Mouse (Mus musculus): ENCODE measurements around the gene Gm17078.
"Not testable (repeated sequence)": the region's sequence is repeated elsewhere in the genome, so short reads cannot be mapped to it uniquely, and the experiment has no call there.

Gene Gm17078

DNA sequence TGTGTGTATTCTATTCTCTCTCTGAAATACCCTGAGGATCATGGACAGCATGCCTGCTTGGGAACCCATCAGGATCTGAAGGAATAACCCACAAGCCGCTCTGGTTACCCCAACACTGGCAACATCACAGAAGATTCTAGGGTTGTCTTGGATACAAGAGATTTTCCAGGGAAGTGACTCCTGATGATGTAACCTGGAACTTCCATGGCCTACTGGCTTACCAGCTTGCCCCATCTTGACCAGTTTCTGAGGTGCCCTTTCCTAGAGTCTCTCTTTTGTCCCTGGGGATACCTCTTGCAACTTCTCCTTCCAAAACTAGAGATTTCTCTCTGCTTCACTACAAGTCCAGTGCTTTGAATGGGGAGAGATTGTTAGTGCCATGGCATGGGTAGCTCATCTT is at the start of gene Gm17078:
Gm17078 (minus strand) TSS at position 101 of the 400 bp plus-strand sequence.
- no peak for DNase-seq (ENCODE audit: low read depth)

DNA sequence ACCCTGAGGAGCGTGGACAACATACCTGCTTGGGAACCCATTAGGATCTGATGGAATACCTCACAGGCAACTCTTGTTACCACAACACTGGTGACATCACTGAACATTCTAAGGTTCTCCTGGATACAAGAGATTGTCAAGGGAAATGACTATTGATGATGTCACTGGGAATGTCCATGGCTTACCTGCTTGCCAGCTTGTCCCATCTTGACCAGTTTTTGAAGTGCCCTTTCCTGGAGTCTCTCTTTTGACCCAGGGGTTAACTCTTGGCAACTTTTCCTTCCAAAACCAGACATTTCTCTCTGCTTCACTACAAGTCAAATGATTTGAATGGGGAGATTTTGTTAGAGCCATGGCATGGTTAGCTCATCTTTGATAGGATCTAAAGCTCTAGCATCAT is 24.5 kb upstream of the Gm17078 start, which contains the start of gene Gm4181:
Gm4181 (minus strand) TSS at position 101 of the 400 bp plus-strand sequence.
- not testable (repeated sequence) for DNase-seq (ENCODE audit: low read depth)

DNA sequence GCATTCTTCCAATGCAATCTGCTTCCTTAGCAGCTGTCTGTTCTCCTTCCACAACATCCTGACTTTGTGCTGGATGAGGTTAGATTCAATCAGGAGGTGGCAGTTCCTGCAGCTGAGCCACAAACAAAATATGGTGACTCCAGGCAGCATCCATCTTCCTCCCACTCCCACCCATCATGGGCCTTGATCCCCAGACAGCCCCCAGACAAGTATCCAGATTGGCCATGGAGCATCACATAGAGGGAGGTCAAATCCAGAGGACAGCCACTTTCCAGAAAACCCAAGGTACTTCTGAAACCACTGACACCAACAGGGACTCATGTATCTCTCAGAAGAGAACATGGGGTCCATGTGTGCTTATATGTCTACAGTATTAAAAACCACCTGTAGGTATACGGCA is 21.3 kb upstream of the Gm17078 start:
- not testable (repeated sequence) for DNase-seq (ENCODE audit: low read depth)

DNA sequence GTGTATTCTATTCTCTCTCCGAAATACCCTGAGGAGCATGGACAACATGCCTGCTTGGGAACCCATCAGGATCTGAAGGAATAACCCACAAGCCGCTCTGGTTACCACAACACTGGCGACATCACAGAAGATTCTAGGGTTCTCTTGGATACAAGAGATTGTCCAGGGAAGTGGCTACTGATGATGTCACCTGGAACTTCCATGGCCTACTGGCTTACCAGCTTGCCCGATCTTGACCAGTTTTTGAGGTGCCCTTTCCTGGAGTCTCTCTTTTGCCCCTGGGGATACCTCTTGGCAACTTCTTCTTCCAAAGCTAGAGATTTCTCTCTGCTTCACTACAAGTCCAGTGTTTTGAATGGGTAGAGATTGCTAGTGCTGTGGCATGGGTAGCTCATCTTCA is 19.1 kb downstream of the Gm17078 start, which contains the start of gene Gm17174:
Gm17174 (minus strand) TSS at position 101 of the 400 bp plus-strand sequence.
- DNase-seq (ENCODE audit: low read depth) = not testable (repeated sequence)

DNA sequence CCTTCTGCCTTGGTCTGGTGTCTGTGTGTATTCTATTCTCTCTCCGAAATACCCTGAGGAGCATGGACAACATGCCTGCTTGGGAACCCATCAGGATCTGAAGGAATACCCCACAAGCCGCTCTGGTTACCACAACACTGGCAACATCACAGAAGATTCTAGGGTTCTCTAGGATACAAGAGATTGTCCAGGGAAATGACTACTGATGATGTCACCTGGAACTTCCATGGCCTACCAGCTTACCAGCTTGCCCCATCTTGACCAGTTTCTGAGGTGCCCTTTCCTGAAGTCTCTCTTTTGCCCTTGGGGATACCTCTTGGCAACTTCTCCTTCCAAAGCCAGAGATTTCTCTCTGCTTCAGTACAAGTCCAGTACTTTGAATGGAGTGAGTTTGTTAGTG is 37.1 kb downstream of the Gm17078 start, which contains the start of gene Gm17175:
Gm17175 (minus strand) TSS at position 101 of the 400 bp plus-strand sequence.
- not testable (repeated sequence) for DNase-seq (ENCODE audit: low read depth)

Measured in 416B (cell line).